Mouse (Mus musculus) C2C12 (cell line): ENCODE data around the gene Mn1. TPM values are rescaled to one million over a fixed set of nuclear protein-coding genes. Genes with fewer than 3 reads are reported as not detected.

ENCODE experiments used
- H3K27me3 ChIP-seq: one replicate; pipeline ENCODE4 v1.6.1; 2011; ENCODE audit not compliant: control insufficient read depth, insufficient read depth, insufficient read length
- H3K36me3 ChIP-seq: one replicate; pipeline ENCODE4 v1.6.1; 2011; ENCODE audit not compliant: control insufficient read depth, insufficient read depth
- H3K4me3 ChIP-seq: one replicate; pipeline ENCODE4 v1.5.1; 2011; ENCODE audit warnings: mild to moderate bottlenecking, control low read depth; ENCODE audit not compliant: poor library complexity, insufficient read depth, severe bottlenecking
- H3K79me2 ChIP-seq: one replicate; pipeline ENCODE4 v1.6.1; 2011; ENCODE audit not compliant: control insufficient read depth, insufficient read depth
- H3K79me3 ChIP-seq: one replicate; pipeline ENCODE4 v1.6.1; 2011; ENCODE audit warnings: low read depth, control low read depth
- H3ac ChIP-seq: one replicate; pipeline ENCODE3; 2011; ENCODE audit warnings: low read depth; ENCODE audit not compliant: control insufficient read depth, insufficient read length
- CEBPB ChIP-seq: IDR thresholded peaks from one replicate; pipeline ENCODE4 v1.6.1; 2011; ENCODE audit warnings: low read depth, mild to moderate bottlenecking, control low read depth, moderate library complexity
- CTCF ChIP-seq: IDR thresholded peaks from one replicate; pipeline ENCODE4 v1.5.1; 2011; ENCODE audit not compliant: control insufficient read depth, insufficient read depth, insufficient read length
- FOSL1 ChIP-seq: IDR thresholded peaks from one replicate; pipeline ENCODE4 v1.8.0; 2011; ENCODE audit warnings: mild to moderate bottlenecking, low read length; ENCODE audit not compliant: poor library complexity, insufficient read depth, severe bottlenecking
- MAX ChIP-seq: IDR thresholded peaks from one replicate; pipeline ENCODE4 v1.6.1; 2011; ENCODE audit warnings: mild to moderate bottlenecking, control low read depth
- MYOD1 ChIP-seq: IDR thresholded peaks from one replicate; pipeline ENCODE4 v1.6.1; 2011; ENCODE audit warnings: low read depth; ENCODE audit not compliant: control insufficient read depth, insufficient read length
- MYOG ChIP-seq: IDR thresholded peaks from one replicate; pipeline ENCODE4 v1.6.1; 2011; ENCODE audit not compliant: control insufficient read depth, insufficient read length; ENCODE audit errors: extremely low read depth
- USF1 ChIP-seq: IDR thresholded peaks from one replicate; pipeline ENCODE4 v1.6.1; 2011; ENCODE audit warnings: low read depth, mild to moderate bottlenecking, control low read depth, moderate library complexity
- long read RNA-seq, 2 experiments: library from polyadenylated mRNA; unstranded; transcript quantifications; one replicate each; pipeline ENCODE4 v2.0.0; 2019 to 2020
- polyA plus RNA-seq: library from polyadenylated mRNA; unstranded; fragments of >200 nt; fragmentation: generic; extraction: Trizol; gene quantifications from one replicate; pipeline ENCODE4 v1.2.1, GENCODE M21; 2012; ENCODE audit warnings: missing spikeins

The Mn1 gene
- polyA plus RNA-seq, result not detected
- long read RNA-seq, experiment 1, result 0 reads
- long read RNA-seq, experiment 2, result 0 reads

- TF ChIP-seq USF1 (no peak), CTCF (no peak), MAX (no peak), MYOG (no peak), MYOD1 (no peak), FOSL1 (no peak), CEBPB (no peak)
- no peaks in the 10 kb centered on the region for H3K36me3 ChIP-seq
- no peak within 1 kb of the TSS for H3ac ChIP-seq
- H3K79me3 ChIP-seq, result no peaks in the 10 kb centered on the region
- H3K79me2 ChIP-seq, result no peaks in the 10 kb centered on the region
- H3K27me3 ChIP-seq, result peaks cover 75% of the 10 kb centered on the region
- H3K4me3 ChIP-seq, result no peak within 1 kb of the TSS
Measured at GRCm38 (mm10) chr5:111416591-111417374, at the start of gene Mn1. Mn1 (plus strand) TSS chr5:111417362.

- Histone ChIP-seq H3K36me3 (peaks cover 61% of the 10 kb centered on the region), H3K4me3 (no peak overlapping the region), H3K79me2 (peaks cover 22% of the 10 kb centered on the region), H3K27me3 (no peaks in the 10 kb centered on the region), H3ac (no peak overlapping the region), H3K79me3 (peaks cover 13% of the 10 kb centered on the region)
- TF ChIP-seq USF1 (no peak), CTCF (no peak), MYOD1 (no peak), MAX (no peak), FOSL1 (no peak), CEBPB (no peak), MYOG (no peak)
Measured at GRCm38 (mm10) chr5:111367937-111368517, 49.1 kb upstream of the Mn1 start.

- H3K79me2 ChIP-seq, result peaks cover 18% of the 10 kb centered on the region
- no peaks in the 10 kb centered on the region for H3K27me3 ChIP-seq
- H3K36me3 ChIP-seq, result peaks cover 64% of the 10 kb centered on the region
- TF ChIP-seq MAX (no peak), CTCF (no peak), MYOG (no peak), CEBPB (no peak), MYOD1 (no peak)
- no peak overlapping the region for H3ac ChIP-seq
- peaks cover 13% of the 10 kb centered on the region for H3K79me3 ChIP-seq
- H3K4me3 ChIP-seq, result no peak overlapping the region
Measured at GRCm38 (mm10) chr5:111368576-111368975, 48.6 kb upstream of the Mn1 start.

- Histone ChIP-seq H3K36me3 (peaks cover 81% of the 10 kb centered on the region), H3K27me3 (no peaks in the 10 kb centered on the region), H3K4me3 (no peak overlapping the region), H3ac (no peak overlapping the region), H3K79me3 (peaks cover under 1% of the 10 kb centered on the region), H3K79me2 (no peaks in the 10 kb centered on the region)
- TF ChIP-seq CEBPB (no peak), MYOD1 (no peak), USF1 (no peak), FOSL1 (no peak), MAX (no peak), CTCF (no peak), MYOG (no peak)
Measured at GRCm38 (mm10) chr5:111375616-111376015, 41.5 kb upstream of the Mn1 start.

- H3K27me3 ChIP-seq, result no peaks in the 10 kb centered on the region
- peaks cover 2% of the 10 kb centered on the region for H3K79me3 ChIP-seq
- no peaks in the 10 kb centered on the region for H3K79me2 ChIP-seq
- TF ChIP-seq MAX, result no peak
- no peak for TF ChIP-seq CEBPB
- no peak for TF ChIP-seq USF1
- TF ChIP-seq CTCF, result no peak
- no peak for TF ChIP-seq MYOG
- no peak for TF ChIP-seq MYOD1
- no peak for TF ChIP-seq FOSL1
- H3K36me3 ChIP-seq, result peaks cover 81% of the 10 kb centered on the region
- no peak overlapping the region for H3ac ChIP-seq
- H3K4me3 ChIP-seq, result no peak overlapping the region
Measured at GRCm38 (mm10) chr5:111376276-111377020, 40.7 kb upstream of the Mn1 start.
